Mouse (Mus musculus) ovary, postnatal 14 days (tissue): ENCODE data around the gene Tmed8.
"Not testable (repeated sequence)": the region's sequence is repeated elsewhere in the genome, so short reads cannot be mapped to it uniquely, and the experiment has no call there.

Experiments used
- DNase-seq: peaks from one replicate; pipeline ENCODE4 v3.0.0; 2022; ENCODE audit warnings: low spot score

Gene Tmed8

DNA sequence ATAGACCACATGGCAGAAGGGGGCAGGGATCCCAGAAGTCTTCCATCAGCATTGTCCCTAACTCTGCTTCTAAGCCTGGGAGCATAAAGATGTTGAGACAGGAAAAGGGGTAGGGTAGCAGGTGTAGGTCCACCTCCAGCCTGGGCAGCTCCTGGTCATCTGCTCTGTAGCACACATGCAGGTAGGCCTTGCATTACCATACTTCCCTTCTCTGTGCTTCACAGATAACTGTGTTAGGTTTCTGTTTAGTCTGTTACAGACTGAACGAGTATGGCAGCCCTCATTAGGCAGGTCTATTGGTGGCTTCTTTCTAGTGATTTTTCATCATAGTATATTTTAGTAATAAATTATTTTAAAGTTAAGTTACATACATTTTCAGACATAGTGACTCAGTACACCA is 39.9 kb downstream of the Tmed8 start:
- no peak for DNase-seq

DNA sequence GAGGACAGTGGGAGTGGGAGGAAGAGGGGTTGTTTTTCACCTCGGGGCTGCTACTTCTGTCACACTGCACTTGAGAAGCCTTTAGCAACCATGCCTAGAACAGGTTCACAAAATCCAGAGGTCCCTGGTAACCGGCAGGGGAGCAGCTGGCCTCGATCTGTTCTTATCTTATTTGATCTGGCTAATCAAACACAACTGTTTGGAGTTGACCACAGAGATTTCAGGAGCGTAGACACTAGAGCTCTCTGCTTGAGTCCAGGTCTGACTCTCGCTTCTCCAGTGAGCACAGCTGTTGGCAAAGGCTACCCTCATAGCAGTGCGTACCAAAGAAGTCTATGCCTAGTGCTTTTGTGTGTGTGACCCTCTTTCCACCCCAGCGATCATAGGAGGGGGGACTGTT is 42.2 kb downstream of the Tmed8 start:
- DNase-seq, result no peak

DNA sequence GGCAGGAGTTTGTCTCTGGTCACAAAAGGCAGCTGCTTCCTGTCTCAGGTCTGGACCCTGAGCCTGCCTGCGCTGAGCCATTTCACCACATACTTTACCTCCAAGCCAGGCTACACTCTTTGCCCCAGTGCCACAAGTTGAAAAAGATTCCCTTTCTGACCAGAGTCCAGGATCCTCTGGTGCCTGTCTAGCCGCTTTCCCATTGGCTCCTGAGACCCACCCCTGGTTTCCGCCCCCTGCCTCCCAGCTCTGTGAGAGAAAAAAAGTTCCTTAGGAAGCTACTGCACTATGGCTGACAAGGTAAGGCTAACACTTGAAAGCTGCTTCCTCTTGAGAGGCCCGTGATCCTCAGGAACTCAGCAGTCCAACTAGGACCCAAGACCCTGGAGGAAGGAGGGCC is 42.9 kb downstream of the Tmed8 start:
- DNase-seq, result no peak

DNA sequence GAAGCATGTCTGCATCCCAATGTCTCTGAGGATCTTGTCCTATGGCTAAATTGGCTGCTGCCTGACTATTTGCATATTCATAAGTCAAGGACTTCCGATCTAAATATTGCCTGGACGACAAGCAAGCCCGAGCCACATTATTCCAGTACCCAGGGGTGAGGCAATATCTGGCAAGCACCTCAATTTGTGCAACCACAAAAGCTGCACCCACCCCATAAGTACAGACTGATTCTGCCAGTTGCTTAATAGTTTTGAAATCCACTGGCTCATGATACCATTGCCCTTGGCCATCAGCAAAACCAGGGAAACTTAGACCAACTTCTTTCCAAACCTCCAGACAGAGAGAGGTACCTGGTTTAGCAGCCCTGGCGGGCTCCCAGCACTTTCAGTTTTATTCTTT is 45.8 kb downstream of the Tmed8 start:
- not testable (repeated sequence) for DNase-seq

DNA sequence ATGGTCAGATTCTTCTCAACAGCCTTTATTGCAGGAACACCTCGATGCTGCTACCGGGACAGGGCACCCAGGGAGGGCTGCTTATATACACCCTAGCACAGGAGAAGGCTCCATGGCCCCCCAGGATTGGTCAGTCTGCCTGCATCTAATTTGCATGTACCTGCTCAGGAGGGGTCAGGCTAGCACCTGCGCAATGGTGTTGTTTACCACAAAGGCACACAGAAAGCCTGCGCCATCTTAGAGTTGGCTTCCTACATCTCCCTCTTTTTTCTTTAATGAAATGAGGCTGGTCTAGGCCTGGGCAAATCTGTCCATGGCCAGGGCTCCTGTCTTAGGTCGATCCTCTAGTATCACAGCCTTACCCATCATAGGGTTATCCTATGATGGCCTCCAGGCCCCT is 50.8 kb downstream of the Tmed8 start:
- no peak for DNase-seq

DNA sequence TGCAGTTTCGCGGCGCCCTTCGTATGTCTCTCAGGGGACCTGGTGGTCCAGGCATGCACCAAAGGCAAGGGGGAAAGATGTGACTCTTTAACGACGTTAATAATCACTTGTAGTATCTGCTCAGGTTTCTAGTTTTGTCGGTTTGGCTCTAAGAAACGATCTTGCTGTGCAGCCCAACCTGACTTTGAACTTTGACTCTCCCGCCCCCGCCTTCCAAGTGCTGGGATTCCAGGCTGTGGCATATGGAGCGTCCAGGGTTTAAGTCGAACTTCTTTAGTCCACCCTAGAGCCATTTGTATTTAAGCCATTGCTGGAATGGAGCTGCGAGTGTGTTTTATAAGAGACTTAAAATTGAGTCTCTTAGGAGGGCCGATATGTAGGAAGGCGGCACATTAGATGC is 52.1 kb downstream of the Tmed8 start:
- no peak for DNase-seq

DNA sequence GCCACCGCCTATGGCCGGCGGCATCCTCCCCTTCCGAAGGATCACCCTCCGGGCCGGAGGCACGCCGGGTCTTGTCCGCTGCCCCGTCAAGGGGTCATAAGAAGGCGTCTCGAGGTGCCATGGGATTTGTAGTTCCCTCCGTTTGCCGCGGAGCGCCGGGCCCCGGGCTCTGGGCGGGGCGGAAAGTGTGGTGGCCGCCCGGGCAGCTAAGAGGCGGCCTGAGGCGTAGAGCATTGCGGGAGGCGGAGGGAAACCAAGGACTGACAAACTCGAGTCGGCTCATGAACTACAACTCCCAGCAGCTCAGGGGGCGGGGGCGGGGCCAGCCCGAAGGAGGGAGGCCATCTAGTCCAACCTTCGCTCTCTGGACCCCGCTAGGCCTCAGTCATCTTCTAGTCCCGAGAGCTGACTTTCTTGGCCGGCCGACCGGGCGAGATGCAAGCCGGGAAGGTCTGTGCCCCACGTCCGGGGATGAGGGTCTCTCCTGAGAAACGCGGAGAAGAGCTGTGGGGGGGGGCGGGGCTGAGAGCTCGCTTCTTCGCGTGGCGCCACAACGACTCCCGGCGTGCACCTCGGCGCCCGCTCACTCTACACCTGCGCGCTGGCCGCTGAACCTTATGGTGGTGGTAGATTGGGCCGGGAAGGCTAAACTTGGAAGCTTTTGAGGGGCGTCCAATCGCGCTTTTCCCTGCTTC is 52.7 kb downstream of the Tmed8 start, which contains the start of gene Pomt2:
Gene Pomt2, minus strand, starts transcription at position 574 of the 695 bp plus-strand sequence.
- peak; percentile 82 for DNase-seq

DNA sequence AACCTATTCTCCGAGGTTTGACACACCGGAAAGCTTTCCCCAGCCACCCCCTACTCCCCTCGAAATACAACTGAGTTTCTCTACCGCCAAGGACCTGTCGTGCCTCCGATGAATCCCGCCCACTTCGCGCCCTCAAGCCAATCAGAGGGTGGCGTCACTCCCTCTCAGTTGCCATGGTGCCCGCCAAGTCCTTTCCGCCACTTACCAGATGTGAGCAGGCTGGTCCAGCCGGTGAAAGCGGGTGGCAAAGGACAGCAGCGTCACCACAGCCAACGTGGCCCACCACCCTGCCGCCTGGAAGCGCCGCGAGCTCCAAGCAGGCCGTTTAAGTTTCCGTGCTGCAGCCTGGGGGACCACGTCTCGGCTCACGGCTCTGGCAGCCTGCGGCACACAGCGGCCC is 53.3 kb downstream of the Tmed8 start, which contains the start of gene Gstz1:
Gene Gstz1, plus strand, starts transcription at position 200 of the 400 bp plus-strand sequence.
- peak; percentile 73 for DNase-seq

DNA sequence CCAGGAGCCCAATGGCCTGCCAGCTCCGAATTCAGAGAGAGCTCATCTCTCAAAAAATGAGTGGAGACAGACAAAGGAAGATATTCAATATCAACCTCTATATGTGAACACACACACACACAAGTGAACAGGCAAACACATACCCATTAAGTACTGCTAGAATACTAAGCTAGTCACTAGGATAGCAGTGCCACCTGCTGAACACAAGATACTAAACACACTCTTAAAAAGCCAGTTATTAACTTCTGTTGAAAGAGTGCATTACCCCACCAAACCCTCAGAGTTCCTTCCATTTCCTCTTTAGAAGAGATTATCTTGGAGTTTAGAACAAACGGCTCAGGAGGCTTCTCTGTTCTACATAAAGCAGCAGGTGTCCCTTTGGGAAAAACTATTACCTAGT is 58.1 kb downstream of the Tmed8 start:
- no peak for DNase-seq

DNA sequence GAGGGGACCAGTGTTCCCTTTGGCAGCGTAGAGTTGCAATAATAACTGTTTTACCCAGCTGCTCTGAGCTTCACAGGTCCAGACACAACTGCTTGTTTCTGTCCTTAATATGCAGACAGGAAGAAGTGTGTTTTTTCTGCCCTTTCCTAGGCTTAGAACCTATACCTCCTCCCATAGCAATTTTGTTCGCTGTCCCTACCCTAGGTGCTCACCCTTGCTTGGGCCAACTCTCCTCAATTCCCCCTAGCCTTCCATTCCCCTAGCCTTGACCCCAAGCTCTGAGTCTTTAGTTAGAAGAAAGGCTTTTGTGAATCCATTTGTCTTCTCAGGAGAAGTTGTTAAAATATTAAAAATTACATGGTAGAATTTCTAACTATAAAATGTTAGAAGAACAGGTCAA is 61.5 kb downstream of the Tmed8 start:
- DNase-seq, result no peak

DNA sequence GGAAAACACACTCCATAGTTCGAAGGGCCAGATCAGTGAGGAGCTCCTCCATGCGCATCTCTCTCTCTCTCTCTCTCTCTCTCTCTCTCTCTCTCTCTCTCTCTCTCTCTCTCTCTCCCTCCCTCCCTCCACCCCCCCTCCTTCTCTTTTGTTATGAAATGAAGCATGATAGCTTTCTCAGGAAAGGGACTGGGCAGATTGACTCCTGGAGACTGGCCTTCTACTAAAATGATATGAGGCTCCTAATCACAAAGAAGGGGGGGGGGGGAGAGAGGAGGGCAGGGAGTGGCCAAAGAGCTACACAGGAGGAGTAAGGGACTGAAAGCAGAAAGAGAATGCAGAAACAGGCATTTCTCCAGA is 61.9 kb downstream of the Tmed8 start:
- no peak for DNase-seq

DNA sequence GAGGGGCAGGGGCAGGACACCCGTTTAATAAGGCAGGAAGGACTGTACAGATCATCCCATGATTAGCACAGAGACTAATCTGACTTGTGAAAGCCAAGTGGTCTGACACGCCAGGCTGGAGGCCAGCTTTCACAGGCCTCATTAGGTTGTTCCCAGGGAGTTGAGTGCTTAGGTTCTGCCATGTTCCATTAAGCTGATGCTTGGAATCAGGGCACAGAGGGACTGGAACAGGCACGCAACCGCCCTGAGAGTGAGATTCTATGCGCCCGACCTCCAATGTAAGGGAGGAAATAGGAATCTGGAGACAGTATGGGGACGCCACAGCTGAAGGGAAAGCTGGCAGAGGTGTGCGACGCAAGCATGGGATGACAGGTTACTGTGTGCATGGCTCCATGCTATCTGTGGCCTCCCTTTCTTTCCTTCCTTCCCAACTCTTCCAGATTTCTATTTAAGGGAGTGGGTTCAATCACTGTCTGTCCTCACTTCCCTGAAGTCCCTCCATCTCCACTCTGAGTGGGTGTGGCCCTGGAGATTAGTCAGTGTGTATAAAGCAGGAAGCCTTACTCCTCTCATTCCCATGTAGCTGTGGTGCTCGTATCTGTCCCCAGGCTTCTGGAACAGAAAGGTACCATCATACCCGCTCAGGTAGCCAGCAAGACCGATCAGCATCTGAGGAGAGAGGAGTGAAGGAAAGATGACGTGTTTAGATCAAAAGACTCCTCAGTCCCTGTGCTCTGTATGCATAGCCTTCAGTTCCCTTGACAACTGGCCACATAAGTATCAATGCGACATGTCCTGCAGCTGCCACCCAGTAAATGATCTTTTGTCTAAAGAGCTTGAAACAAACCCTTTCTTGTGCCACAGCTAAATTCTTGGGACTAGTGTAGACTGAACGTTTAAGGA is 62.6 kb downstream of the Tmed8 start:
- no peak for DNase-seq

DNA sequence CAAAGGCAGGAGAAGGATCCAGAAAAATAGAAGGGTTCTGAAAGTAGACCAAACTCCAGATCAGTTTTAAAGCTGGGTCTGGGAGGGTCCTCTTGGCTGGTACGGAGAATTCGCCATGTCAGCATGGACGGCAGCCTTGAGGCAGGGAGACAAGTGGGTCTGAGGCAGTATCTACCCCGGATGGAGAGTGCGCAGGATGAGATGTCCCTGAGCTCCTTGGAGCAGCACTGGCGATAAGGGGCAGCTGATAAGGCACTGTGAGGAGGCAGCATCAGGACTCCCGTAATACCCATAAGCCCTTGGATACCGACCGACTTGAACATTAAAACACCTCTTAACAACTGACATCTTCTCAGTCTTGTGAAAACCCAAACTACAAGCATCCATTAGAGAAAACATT is 67.5 kb downstream of the Tmed8 start:
- no peak for DNase-seq

DNA sequence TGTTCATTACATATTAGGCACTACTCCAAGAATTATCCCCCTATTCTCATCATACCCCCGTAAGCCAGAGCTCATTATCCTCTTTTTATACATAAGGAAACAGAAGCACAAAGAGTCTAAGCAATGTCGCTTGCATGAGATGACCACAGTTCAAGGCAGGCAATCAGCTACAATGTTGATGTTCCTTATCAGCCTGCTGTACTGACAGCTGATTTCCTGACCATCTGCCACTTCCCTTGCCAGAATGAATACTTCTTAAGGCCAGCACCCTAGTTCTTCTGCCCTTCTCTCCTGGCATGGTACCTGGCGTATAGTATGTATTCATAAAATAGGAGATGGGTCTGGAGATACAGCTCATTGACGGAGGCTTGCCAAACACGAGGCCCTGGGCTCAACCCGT is 68.0 kb downstream of the Tmed8 start:
- no peak for DNase-seq

DNA sequence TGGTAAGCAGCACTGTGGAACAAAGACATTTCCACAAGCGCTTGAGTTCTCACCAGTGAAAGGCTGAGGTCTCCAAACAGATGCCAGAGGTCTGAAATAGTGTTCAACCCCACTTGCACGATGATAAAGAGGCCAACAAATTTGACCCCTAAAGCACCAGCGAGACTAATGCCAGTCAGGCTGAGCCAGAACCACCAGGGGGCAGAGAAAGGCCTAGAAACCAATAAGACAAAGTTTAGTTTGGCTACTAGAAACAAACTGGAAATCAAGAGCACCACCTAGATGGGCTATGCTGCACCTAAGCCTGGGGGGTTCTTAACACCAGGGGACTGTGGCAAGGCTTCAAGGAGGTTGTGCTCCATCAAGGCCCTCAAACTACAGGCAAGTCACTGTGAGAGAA is 68.6 kb downstream of the Tmed8 start:
- peak; percentile 9 for DNase-seq

DNA sequence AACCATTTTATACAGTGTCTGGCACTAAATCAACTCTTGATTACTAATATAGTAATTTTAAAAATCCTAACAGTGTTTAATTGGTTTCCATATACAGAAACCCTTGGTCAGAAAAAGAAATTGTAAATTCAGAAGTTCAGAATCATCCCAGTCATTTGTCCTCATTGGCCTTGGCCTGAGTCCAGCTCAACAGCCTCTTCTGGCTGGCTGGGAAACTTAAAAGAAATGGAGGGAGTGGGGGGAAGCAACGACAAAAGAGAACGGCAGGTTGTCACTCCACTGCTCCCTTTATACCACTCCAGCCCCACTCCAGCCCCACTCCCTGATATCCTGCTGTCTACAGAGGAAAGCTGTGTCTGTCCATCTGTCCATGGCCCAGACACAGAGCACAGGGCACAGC is 69.1 kb downstream of the Tmed8 start:
- no peak for DNase-seq

DNA sequence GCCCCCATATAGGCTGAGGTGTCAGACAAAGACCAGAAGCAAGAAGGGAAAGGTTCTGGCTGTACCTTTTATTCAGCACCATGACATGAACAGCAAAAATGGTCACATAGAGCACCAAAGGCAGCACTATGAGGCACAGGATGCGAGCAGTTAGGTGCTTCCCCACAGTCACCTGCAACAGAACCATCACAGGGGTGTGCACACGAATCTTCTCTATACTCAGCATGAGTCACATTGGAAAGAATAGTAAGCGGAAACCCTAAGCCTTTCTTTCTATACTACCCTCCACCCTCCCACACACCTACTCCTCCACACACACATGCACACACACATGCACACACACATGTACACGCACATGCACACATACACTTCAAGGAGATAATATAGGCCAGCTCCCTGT is 70.0 kb downstream of the Tmed8 start:
- no peak for DNase-seq

DNA sequence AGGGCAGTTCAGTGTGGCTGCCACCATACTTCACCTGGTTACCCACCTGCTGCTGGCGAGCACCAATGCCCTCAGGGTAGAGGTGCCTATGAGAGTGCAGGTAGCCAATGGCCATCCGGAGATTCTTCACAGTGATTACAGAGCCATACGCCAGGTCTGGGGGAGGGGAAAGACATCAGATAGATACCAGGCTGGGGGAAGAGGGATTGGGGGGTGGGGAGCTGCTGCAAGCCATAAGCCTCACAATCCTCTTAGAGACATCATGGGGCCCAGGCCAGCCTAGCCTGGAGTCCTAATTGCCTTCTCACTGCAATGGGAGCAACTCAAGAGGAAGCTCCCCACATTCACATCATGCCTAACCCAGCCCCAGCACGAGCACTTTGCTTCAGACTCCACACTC is 73.0 kb downstream of the Tmed8 start:
- no peak for DNase-seq

DNA sequence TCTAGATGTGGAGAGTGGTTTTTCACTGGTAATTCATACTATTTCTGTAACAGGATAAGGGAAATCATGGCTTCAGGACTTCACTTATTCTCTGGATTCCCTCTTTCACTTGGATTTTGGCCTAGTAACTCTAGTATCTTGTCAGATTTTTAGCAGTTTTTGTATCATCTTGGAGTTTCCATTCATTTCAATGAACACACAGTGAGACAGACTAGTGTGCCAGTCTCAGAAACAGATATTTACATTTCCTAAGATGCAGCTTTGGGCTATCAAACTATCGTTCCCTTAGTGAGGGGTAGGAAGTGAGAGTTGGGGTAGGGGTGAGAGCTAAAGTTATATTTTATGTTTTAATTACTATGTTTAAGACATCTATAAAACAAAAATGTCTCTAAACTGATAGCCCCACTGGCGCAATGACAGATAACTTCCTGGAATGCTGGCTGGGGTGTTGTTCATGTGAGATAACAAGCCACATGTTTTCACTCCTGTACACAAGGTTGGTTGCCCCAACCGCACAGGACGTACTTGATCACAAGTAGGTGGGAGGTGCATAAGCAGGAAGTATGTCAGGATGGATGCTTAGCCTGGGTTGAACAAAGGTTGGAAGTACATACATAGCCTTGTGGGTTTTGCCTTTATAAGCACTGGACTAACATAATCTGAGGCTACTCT is 78.2 kb downstream of the Tmed8 start:
- DNase-seq, result no peak
